Mouse (Mus musculus) liver, embryonic 14.5 days (tissue): Measurements from ENCODE around the gene Cks1b. TPM values are rescaled to one million over a fixed set of nuclear protein-coding genes. Genes with fewer than 3 reads are reported as not detected.

Experiments
- ATAC-seq: fragments of 200-750 bp; cut with Nextera tagmentation; 2 replicates; pipeline ENCODE4 v1.8.0; 2017; ENCODE audit warnings: moderate number of reproducible peaks, mild to moderate bottlenecking, moderate library complexity; ENCODE audit not compliant: insufficient read depth
- DNase-seq, 3 experiments: peaks; one replicate each; pipeline ENCODE4 v3.0.0-alpha.2; 2012 to 2013; ENCODE audit warnings: low read depth in 3 of 3, low spot score in 3 of 3
- H3K27ac ChIP-seq: fragments of 300-500 bp; sonication (generic); 2 replicates; pipeline ENCODE4 v1.5.1; 2014; ENCODE audit warnings: moderate library complexity, mild to moderate bottlenecking, control low read depth, inconsistent platforms
- H3K27me3 ChIP-seq: fragments of 300-500 bp; sonication (generic); 2 replicates; pipeline ENCODE4 v1.6.1; 2014; ENCODE audit warnings: mild to moderate bottlenecking, low read length, moderate library complexity; ENCODE audit not compliant: control insufficient read depth, insufficient read depth
- H3K36me3 ChIP-seq: fragments of 300-500 bp; sonication (generic); replicated peaks from 2 replicates; pipeline ENCODE4 v1.6.1; 2014; ENCODE audit warnings: low read depth; ENCODE audit not compliant: control insufficient read depth, insufficient read depth
- H3K4me1 ChIP-seq, 2 experiments: fragments of 200-500 bp in 1 of 2; fragments of 300-500 bp in 1 of 2; sonication (generic) in 1 of 2; replicated peaks; 2 replicates each; pipeline ENCODE4 v1.6.1; 2012 to 2014; ENCODE audit warnings: antibody characterized with exemption in 1 of 2, inconsistent platforms in 1 of 2, low read length in 1 of 2; ENCODE audit not compliant: control insufficient read depth in 2 of 2, insufficient read depth in 2 of 2
- H3K4me2 ChIP-seq: fragments of 300-500 bp; sonication (generic); 2 replicates; pipeline ENCODE4 v1.6.1; 2014; ENCODE audit warnings: low read depth, mild to moderate bottlenecking, control low read depth, moderate library complexity
- H3K4me3 ChIP-seq, 2 experiments: fragments of 200-500 bp in 1 of 2; fragments of 300-500 bp in 1 of 2; sonication (generic) in 1 of 2; 2 replicates each; pipeline ENCODE4 v1.5.1; 2012 to 2014; ENCODE audit warnings: low read depth in 2 of 2, low read length in 2 of 2, mild to moderate bottlenecking in 2 of 2, control low read depth in 1 of 2, inconsistent platforms in 1 of 2, moderate library complexity in 1 of 2; ENCODE audit not compliant: insufficient read depth in 1 of 2
- H3K9ac ChIP-seq: fragments of 300-500 bp; sonication (generic); replicated peaks from 2 replicates; pipeline ENCODE4 v1.6.1; 2014; ENCODE audit warnings: mild to moderate bottlenecking, control low read depth, moderate library complexity
- H3K9me3 ChIP-seq: fragments of 300-500 bp; sonication (generic); 2 replicates; pipeline ENCODE4 v1.6.1; 2016; ENCODE audit warnings: low read length, mixed read lengths; ENCODE audit not compliant: control insufficient read depth
- CTCF ChIP-seq: IDR thresholded peaks from 2 replicates; pipeline ENCODE4 v1.5.1; 2016; ENCODE audit warnings: antibody characterized with exemption, low read depth, control low read depth
- EP300 ChIP-seq: IDR thresholded peaks from 2 replicates; pipeline ENCODE4 v1.6.1; 2016; ENCODE audit warnings: antibody characterized with exemption, low read depth
- WGBS: fragments of 180-500 bp; shearing (Covaris S2); extraction: QIAGEN DNeasy Blood & Tissue Kit; methylation state at CpG from one replicate; pipeline ENCODE4 v1.1.7; 2014; ENCODE audit not compliant: insufficient replicate concordance; 5-methylcytosine and 5-hydroxymethylcytosine counted together
- polyA plus RNA-seq, 2 experiments: library from polyadenylated mRNA; depleted of rRNA in 1 of 2; stranded (reverse) in 1 of 2; unstranded in 1 of 2; fragments of >200 nt; fragmentation: Nextera tagmentation in 1 of 2; extraction: Ambion mirVana in 1 of 2; gene quantifications; 2 replicates each; pipeline versions ENCODE4 v1.2.1 to v1.2.3; 2012 to 2014

Gene Cks1b
- polyA plus RNA-seq, 2 experiments, result 133 to 295 TPM

- TF ChIP-seq CTCF (no peak), EP300 (no peak)
- DNase-seq (no peak), ATAC-seq (no peak)
- Histone ChIP-seq H3K4me2 (no peak overlapping the region), H3K27me3 (no peaks in the 10 kb centered on the region), H3K4me1 (no peaks in the 10 kb centered on the region), H3K9ac (no peak overlapping the region), H3K9me3 (no peaks in the 10 kb centered on the region), H3K36me3 (no peaks in the 10 kb centered on the region), H3K4me3 (no peak overlapping the region), H3K27ac (no peak overlapping the region)
- 58% methylated on average over 11 of the region's 11 CpGs for WGBS
These were observed 50.8 kb downstream of the Cks1b start for GRCm38 (mm10) chr3:89367338-89367737.

DNA sequence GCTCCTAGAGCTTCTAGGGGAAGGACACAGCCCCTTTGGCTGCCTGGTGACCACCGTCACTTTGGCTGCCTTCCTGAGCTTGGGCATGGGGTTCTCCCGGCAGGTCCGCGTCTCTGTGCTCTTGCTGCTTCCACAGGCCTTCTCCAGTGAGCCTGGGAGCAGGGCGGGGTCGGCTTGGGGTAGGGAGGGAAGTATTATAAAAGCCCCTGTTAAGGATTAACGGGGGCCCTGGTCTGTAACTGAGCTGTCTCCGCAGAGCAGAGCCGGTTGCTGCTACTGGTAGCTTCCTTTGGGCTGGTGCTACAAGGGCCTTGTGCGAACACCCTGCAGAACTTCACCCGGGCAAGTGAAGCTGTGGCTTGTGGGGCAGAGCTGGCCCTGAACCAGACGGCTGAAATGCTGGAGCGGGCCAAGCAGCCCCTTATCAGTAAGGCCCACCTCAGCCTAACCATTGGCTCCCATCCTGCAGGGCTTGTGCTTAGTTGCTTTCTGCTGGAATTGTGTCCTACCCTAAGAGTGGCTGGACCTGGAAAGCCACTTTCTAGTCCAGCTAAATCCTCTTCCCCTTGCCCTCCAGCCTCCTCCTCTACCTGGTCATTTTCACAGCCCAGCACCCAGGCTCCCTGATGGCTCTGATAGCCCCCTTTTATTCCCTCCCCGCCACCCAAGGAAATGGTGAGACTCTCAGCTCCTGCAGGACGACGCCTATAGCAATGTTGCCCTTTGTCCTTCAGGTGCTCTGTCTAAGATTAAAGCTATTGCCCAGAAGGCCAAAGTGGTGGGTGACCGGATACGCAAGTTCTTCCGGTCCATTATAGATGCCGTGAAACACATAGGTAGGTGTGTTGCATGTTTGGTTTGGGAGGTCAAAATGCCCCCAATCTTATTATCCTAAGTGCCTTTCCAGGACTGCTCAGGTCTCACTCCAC lies 52.4 kb downstream of the Cks1b start:
- Histone ChIP-seq H3K4me1 (no peaks in the 10 kb centered on the region), H3K4me3 (no peak overlapping the region), H3K9ac (no peak overlapping the region), H3K9me3 (no peaks in the 10 kb centered on the region), H3K27me3 (no peaks in the 10 kb centered on the region), H3K27ac (no peak overlapping the region), H3K4me2 (no peak overlapping the region), H3K36me3 (no peaks in the 10 kb centered on the region)
- no peak for DNase-seq
- no peak for TF ChIP-seq EP300
- no peak for TF ChIP-seq CTCF
- WGBS, result 66% methylated on average over 20 of the region's 20 CpGs
- no peak for ATAC-seq

Other genes starting within 250 kb of the Cks1b start
- 35.3 and 46.3 TPM in 2 replicates for gene Scamp3, start 240.9 kb downstream of the Cks1b start, polyA plus RNA-seq (2012; rRNA removed)
- 41.0 and 44.2 TPM in 2 replicates for gene Scamp3, start 240.9 kb downstream of the Cks1b start, polyA plus RNA-seq (2014; fragmentation: Nextera tagmentation; extraction: Ambion mirVana)
- gene Fam189b, start 235.2 kb downstream of the Cks1b start, polyA plus RNA-seq (2012; rRNA removed), result 3.6 and 3.9 TPM in 2 replicates
- 1.7 and 2.6 TPM in 2 replicates for gene Fam189b, start 235.2 kb downstream of the Cks1b start, polyA plus RNA-seq (2014; fragmentation: Nextera tagmentation; extraction: Ambion mirVana)
- 16.5 and 19.9 TPM in 2 replicates for gene Gba, start 215.5 kb downstream of the Cks1b start, polyA plus RNA-seq (2012; rRNA removed)
- gene Gba, start 215.5 kb downstream of the Cks1b start, polyA plus RNA-seq (2014; fragmentation: Nextera tagmentation; extraction: Ambion mirVana), result 20.7 and 21.2 TPM in 2 replicates
- gene Thbs3, start 203.2 kb downstream of the Cks1b start, polyA plus RNA-seq (2012; rRNA removed), result 0.96 and 1.7 TPM in 2 replicates
- gene Thbs3, start 203.2 kb downstream of the Cks1b start, polyA plus RNA-seq (2014; fragmentation: Nextera tagmentation; extraction: Ambion mirVana), result 0.44 and 0.79 TPM in 2 replicates
- gene Mtx1, start 191.3 kb downstream of the Cks1b start, polyA plus RNA-seq (2012; rRNA removed), result 71.7 and 83.2 TPM in 2 replicates
- gene Mtx1, start 191.3 kb downstream of the Cks1b start, polyA plus RNA-seq (2014; fragmentation: Nextera tagmentation; extraction: Ambion mirVana), result 101 TPM in 2 replicates
- gene Muc1, start 189.3 kb downstream of the Cks1b start, polyA plus RNA-seq (2012; rRNA removed), result 0.02 and 0.18 TPM in 2 replicates
- 0.08 and 0.11 TPM in 2 replicates for gene Muc1, start 189.3 kb downstream of the Cks1b start, polyA plus RNA-seq (2014; fragmentation: Nextera tagmentation; extraction: Ambion mirVana)
- gene Krtcap2, start 172.4 kb downstream of the Cks1b start, polyA plus RNA-seq (2012; rRNA removed), result 26.3 and 26.4 TPM in 2 replicates
- gene Krtcap2, start 172.4 kb downstream of the Cks1b start, polyA plus RNA-seq (2014; fragmentation: Nextera tagmentation; extraction: Ambion mirVana), result 117 and 138 TPM in 2 replicates
- 0.29 and 0.41 TPM in 2 replicates for gene Trim46, start 172.1 kb downstream of the Cks1b start, polyA plus RNA-seq (2012; rRNA removed)
- 0.05 TPM in 1 of 2 replicates, not detected in the other for gene Trim46, start 172.1 kb downstream of the Cks1b start, polyA plus RNA-seq (2014; fragmentation: Nextera tagmentation; extraction: Ambion mirVana)
- 89.7 and 115 TPM in 2 replicates for gene Dpm3, start 159.0 kb downstream of the Cks1b start, polyA plus RNA-seq (2012; rRNA removed)
- 64.3 and 65.8 TPM in 2 replicates for gene Dpm3, start 159.0 kb downstream of the Cks1b start, polyA plus RNA-seq (2014; fragmentation: Nextera tagmentation; extraction: Ambion mirVana)
- 16.5 and 21.8 TPM in 2 replicates for gene Slc50a1, start 147.8 kb downstream of the Cks1b start, polyA plus RNA-seq (2012; rRNA removed)
- gene Slc50a1, start 147.8 kb downstream of the Cks1b start, polyA plus RNA-seq (2014; fragmentation: Nextera tagmentation; extraction: Ambion mirVana), result 17.3 and 18.7 TPM in 2 replicates
- gene Efna1, start 137.2 kb downstream of the Cks1b start, polyA plus RNA-seq (2012; rRNA removed), result 3.6 and 3.7 TPM in 2 replicates
- 2.9 TPM in 2 replicates for gene Efna1, start 137.2 kb downstream of the Cks1b start, polyA plus RNA-seq (2014; fragmentation: Nextera tagmentation; extraction: Ambion mirVana)
- 0.06 and 0.13 TPM in 2 replicates for gene Efna3, start 95.4 kb downstream of the Cks1b start, polyA plus RNA-seq (2012; rRNA removed)
- 0.05 and 0.08 TPM in 2 replicates for gene Efna3, start 95.4 kb downstream of the Cks1b start, polyA plus RNA-seq (2014; fragmentation: Nextera tagmentation; extraction: Ambion mirVana)
- gene Efna4, start 80.4 kb downstream of the Cks1b start, polyA plus RNA-seq (2012; rRNA removed), result 0.81 and 0.92 TPM in 2 replicates
- 0.62 and 0.78 TPM in 2 replicates for gene Efna4, start 80.4 kb downstream of the Cks1b start, polyA plus RNA-seq (2014; fragmentation: Nextera tagmentation; extraction: Ambion mirVana)
- gene Adam15, start 68.4 kb downstream of the Cks1b start, polyA plus RNA-seq (2012; rRNA removed), result 6.2 TPM in 2 replicates
- gene Adam15, start 68.4 kb downstream of the Cks1b start, polyA plus RNA-seq (2014; fragmentation: Nextera tagmentation; extraction: Ambion mirVana), result 4.0 and 4.9 TPM in 2 replicates
- 0.02 and 0.03 TPM in 2 replicates for gene Dcst2, start 56.4 kb downstream of the Cks1b start, polyA plus RNA-seq (2012; rRNA removed)
- 0.04 TPM in 1 of 2 replicates, not detected in the other for gene Dcst2, start 56.4 kb downstream of the Cks1b start, polyA plus RNA-seq (2014; fragmentation: Nextera tagmentation; extraction: Ambion mirVana)
- 0.03 TPM in 1 of 2 replicates, not detected in the other for gene Dcst1, start 53.1 kb downstream of the Cks1b start, polyA plus RNA-seq (2012; rRNA removed)
- gene Dcst1, start 53.1 kb downstream of the Cks1b start, polyA plus RNA-seq (2014; fragmentation: Nextera tagmentation; extraction: Ambion mirVana), result not detected in 2 replicates
- gene Zbtb7b, start 23.6 kb downstream of the Cks1b start, polyA plus RNA-seq (2012; rRNA removed), result 5.4 and 6.9 TPM in 2 replicates
- 0.95 and 1.2 TPM in 2 replicates for gene Zbtb7b, start 23.6 kb downstream of the Cks1b start, polyA plus RNA-seq (2014; fragmentation: Nextera tagmentation; extraction: Ambion mirVana)
- 0.75 and 0.76 TPM in 2 replicates for gene Lenep, start 15.6 kb downstream of the Cks1b start, polyA plus RNA-seq (2012; rRNA removed)
- not detected in 2 replicates for gene Lenep, start 15.6 kb downstream of the Cks1b start, polyA plus RNA-seq (2014; fragmentation: Nextera tagmentation; extraction: Ambion mirVana)
- 8.7 and 9.2 TPM in 2 replicates for gene Flad1, start 6.5 kb downstream of the Cks1b start, polyA plus RNA-seq (2012; rRNA removed)
- gene Flad1, start 6.5 kb downstream of the Cks1b start, polyA plus RNA-seq (2014; fragmentation: Nextera tagmentation; extraction: Ambion mirVana), result 13.0 and 13.2 TPM in 2 replicates
- 36.9 and 38.8 TPM in 2 replicates for gene Shc1, start 60 bp upstream of the Cks1b start, polyA plus RNA-seq (2012; rRNA removed)
- gene Shc1, start 60 bp upstream of the Cks1b start, polyA plus RNA-seq (2014; fragmentation: Nextera tagmentation; extraction: Ambion mirVana), result 27.5 and 30.6 TPM in 2 replicates
- 12.9 and 15.2 TPM in 2 replicates for gene Pygo2, start 11.8 kb upstream of the Cks1b start, polyA plus RNA-seq (2012; rRNA removed)
- gene Pygo2, start 11.8 kb upstream of the Cks1b start, polyA plus RNA-seq (2014; fragmentation: Nextera tagmentation; extraction: Ambion mirVana), result 8.4 and 10.7 TPM in 2 replicates
- gene Pbxip1, start 18.3 kb upstream of the Cks1b start, polyA plus RNA-seq (2012; rRNA removed), result 2.2 and 3.1 TPM in 2 replicates
- 2.8 and 3.3 TPM in 2 replicates for gene Pbxip1, start 18.3 kb upstream of the Cks1b start, polyA plus RNA-seq (2014; fragmentation: Nextera tagmentation; extraction: Ambion mirVana)
- gene Pmvk, start 36.2 kb upstream of the Cks1b start, polyA plus RNA-seq (2012; rRNA removed), result 23.4 and 32.2 TPM in 2 replicates
- gene Pmvk, start 36.2 kb upstream of the Cks1b start, polyA plus RNA-seq (2014; fragmentation: Nextera tagmentation; extraction: Ambion mirVana), result 32.1 and 36.5 TPM in 2 replicates
- gene Kcnn3, start 101.8 kb upstream of the Cks1b start, polyA plus RNA-seq (2012; rRNA removed), result 0.02 and 0.03 TPM in 2 replicates
- not detected in 2 replicates for gene Kcnn3, start 101.8 kb upstream of the Cks1b start, polyA plus RNA-seq (2014; fragmentation: Nextera tagmentation; extraction: Ambion mirVana)